Mouse (Mus musculus): ENCODE measurements at regions not wholly inside any gene's neighbourhood (a gene's known extent, or its start where the extent isn't known, plus 50 kb on each side); places are given as distances from the start of the nearest gene placed in this dataset.

GRCm38 (mm10) chr7:84756261-84756660 lies 66.5 kb upstream of the Zfand6 start:
- DNase-seq (ENCODE audit: low read depth, low spot score) = no peak
- H3K4me3 ChIP-seq (ENCODE audit: control insufficient read depth in 1 of 2, insufficient read depth in 1 of 2, low read depth in 2 of 2, low read length in 2 of 2) = no peak overlapping the region
- no peaks in the 10 kb centered on the region for H3K36me3 ChIP-seq (ENCODE audit: control insufficient read depth in 1 of 2, insufficient read depth in 2 of 2, low read length in 2 of 2)
- TF ChIP-seq NRF1 (IDR thresholded peaks at IDR 0.05; ENCODE audit: insufficient read depth, low read depth, low read length, poor library complexity, severe bottlenecking) (no peak), E2F4 (IDR thresholded peaks at IDR 0.05; ENCODE audit: borderline replicate concordance, low read depth, low read length) (no peak), JUND (IDR thresholded peaks at IDR 0.05; ENCODE audit: low read depth, low read length) (no peak)
- no peak overlapping the region for H3K27ac ChIP-seq (ENCODE audit: control insufficient read depth, low read depth, low read length)
- H3K9ac ChIP-seq (ENCODE audit: control insufficient read depth, low read depth, low read length, poor library complexity, severe bottlenecking) = no peak overlapping the region
- H3K4me1 ChIP-seq (ENCODE audit: control insufficient read depth in 1 of 2, insufficient read depth in 2 of 2, low read length in 2 of 2) = no peaks in the 10 kb centered on the region
- H3K79me2 ChIP-seq (ENCODE audit: control insufficient read depth, insufficient read depth, low read length, poor library complexity) = no peaks in the 10 kb centered on the region
- H3K27me3 ChIP-seq (ENCODE audit: control insufficient read depth in 1 of 2, insufficient read depth in 2 of 2, low read length in 2 of 2) = peaks cover 0 to 2% of the 10 kb centered on the region in 2 experiments; a peak in 1 of 4 replicates
- no peaks in the 10 kb centered on the region for H3K9me3 ChIP-seq (replicated peaks; ENCODE audit: insufficient read depth, low read length)

- Histone ChIP-seq H3K36me3 (ENCODE audit: control insufficient read depth in 1 of 2, insufficient read depth in 2 of 2, low read length in 2 of 2) (no peaks in the 10 kb centered on the region), H3K4me1 (ENCODE audit: control insufficient read depth in 1 of 2, insufficient read depth in 2 of 2, low read length in 2 of 2) (no peaks in the 10 kb centered on the region), H3K27me3 (ENCODE audit: control insufficient read depth in 1 of 2, insufficient read depth in 2 of 2, low read length in 2 of 2) (peaks cover 0 to 2% of the 10 kb centered on the region in 2 experiments; a peak in 2 of 4 replicates), H3K9me3 (replicated peaks; ENCODE audit: insufficient read depth, low read length) (no peaks in the 10 kb centered on the region), H3K27ac (ENCODE audit: control insufficient read depth, low read depth, low read length) (no peak overlapping the region), H3K79me2 (ENCODE audit: control insufficient read depth, insufficient read depth, low read length, poor library complexity) (no peaks in the 10 kb centered on the region), H3K4me3 (ENCODE audit: control insufficient read depth in 1 of 2, insufficient read depth in 1 of 2, low read depth in 2 of 2, low read length in 2 of 2) (no peak overlapping the region), H3K9ac (ENCODE audit: control insufficient read depth, low read depth, low read length, poor library complexity, severe bottlenecking) (no peak overlapping the region)
- no peak for DNase-seq (ENCODE audit: low read depth, low spot score)
- TF ChIP-seq CHD1 (IDR thresholded peaks at IDR 0.05; ENCODE audit: low read depth, low read length) (no peak), EP300 (IDR thresholded peaks at IDR 0.05; ENCODE audit: low read depth in 1 of 2, low read length in 2 of 2) (no peak), UBTF (IDR thresholded peaks at IDR 0.05; ENCODE audit: borderline replicate concordance, insufficient read depth, low read depth, low read length) (no peak), MAFK (IDR thresholded peaks at IDR 0.05; ENCODE audit: borderline replicate concordance, low read depth, low read length) (no peak), ZMIZ1 (IDR thresholded peaks at IDR 0.05; ENCODE audit: low read depth, low read length) (no peak), POLR2AphosphoS2 (IDR thresholded peaks at IDR 0.05; ENCODE audit: low read length) (no peak), POLR2AphosphoS5 (IDR thresholded peaks at IDR 0.05; ENCODE audit: borderline replicate concordance, low read depth, low read length) (no peak), ETS1 (IDR thresholded peaks at IDR 0.05; ENCODE audit: low read depth, low read length) (no peak), MEF2A (IDR thresholded peaks at IDR 0.05; ENCODE audit: extremely low read depth, insufficient replicate concordance, low read depth, low read length, poor library complexity, severe bottlenecking) (no peak)
These were observed 63.6 kb upstream of the Zfand6 start for GRCm38 (mm10) chr7:84753361-84753760.
